Mouse (Mus musculus): ENCODE results near the gene Usp6nl. TPM values are rescaled to one million over a fixed set of nuclear protein-coding genes. Genes with fewer than 3 reads are reported as not detected.

Gene Usp6nl
- total and polyA plus RNA-seq, 2 experiments from 2014 or later = 3.4 to 8.9 TPM

- no peak overlapping the region for H3K27ac ChIP-seq (ENCODE audit: low read depth)
- no peak overlapping the region for H3K4me3 ChIP-seq (ENCODE audit: low read depth, low read length)
- H3K9me3 ChIP-seq (replicated peaks; ENCODE audit: control insufficient read depth, low read length) = no peaks in the 10 kb centered on the region
- no peak for DNase-seq (ENCODE audit: low spot score)
- 89% methylated on average over 8 of the region's 8 CpGs for WGBS
- H3K4me2 ChIP-seq (ENCODE audit: low read depth, low read length) = no peak overlapping the region
- TF ChIP-seq CTCF (IDR thresholded peaks at IDR 0.05; ENCODE audit: low read depth) (no peak), EP300 (IDR thresholded peaks at IDR 0.05; ENCODE audit: low read depth) (no peak)
- peaks cover 14% of the 10 kb centered on the region for H3K4me1 ChIP-seq (ENCODE audit: control insufficient read depth, insufficient read depth)
- no peak overlapping the region for H3K9ac ChIP-seq (replicated peaks; ENCODE audit: low read depth, low read length)
- H3K36me3 ChIP-seq (replicated peaks; ENCODE audit: control insufficient read depth, insufficient read depth, low read length) = no peaks in the 10 kb centered on the region
- ATAC-seq (ENCODE audit: insufficient read depth, low read depth) = no peak
- H3K27me3 ChIP-seq (ENCODE audit: control insufficient read depth, insufficient read depth, low read length) = no peaks in the 10 kb centered on the region
These were observed 53.6 kb downstream of the Usp6nl start for GRCm38 (mm10) chr2:6376071-6376470.

- ATAC-seq (ENCODE audit: insufficient read depth, low read depth) (no peak), DNase-seq (ENCODE audit: low spot score) (no peak)
- Histone ChIP-seq H3K9ac (replicated peaks; ENCODE audit: low read depth, low read length) (no peak overlapping the region), H3K27ac (ENCODE audit: low read depth) (no peak overlapping the region), H3K4me1 (ENCODE audit: control insufficient read depth, insufficient read depth) (peaks cover 14% of the 10 kb centered on the region), H3K27me3 (ENCODE audit: control insufficient read depth, insufficient read depth, low read length) (no peaks in the 10 kb centered on the region), H3K4me2 (ENCODE audit: low read depth, low read length) (no peak overlapping the region), H3K4me3 (ENCODE audit: low read depth, low read length) (no peak overlapping the region), H3K36me3 (replicated peaks; ENCODE audit: control insufficient read depth, insufficient read depth, low read length) (no peaks in the 10 kb centered on the region), H3K9me3 (replicated peaks; ENCODE audit: control insufficient read depth, low read length) (no peaks in the 10 kb centered on the region)
- WGBS = 73% methylated on average over 4 of the region's 4 CpGs
- TF ChIP-seq EP300 (IDR thresholded peaks at IDR 0.05; ENCODE audit: low read depth) = no peak
- no peak for TF ChIP-seq CTCF (IDR thresholded peaks at IDR 0.05; ENCODE audit: low read depth)
These were observed 54.5 kb downstream of the Usp6nl start for GRCm38 (mm10) chr2:6376941-6377340.

- H3K36me3 ChIP-seq (replicated peaks; ENCODE audit: control insufficient read depth, insufficient read depth, low read length) = no peaks in the 10 kb centered on the region
- H3K9me3 ChIP-seq (replicated peaks; ENCODE audit: control insufficient read depth, low read length) = no peaks in the 10 kb centered on the region
- H3K27ac ChIP-seq (ENCODE audit: low read depth) = no peak overlapping the region
- no peak overlapping the region for H3K9ac ChIP-seq (replicated peaks; ENCODE audit: low read depth, low read length)
- H3K4me2 ChIP-seq (ENCODE audit: low read depth, low read length) = no peak overlapping the region
- H3K4me3 ChIP-seq (ENCODE audit: low read depth, low read length) = no peak overlapping the region
- 48% methylated on average over 8 of the region's 8 CpGs for WGBS
- TF ChIP-seq EP300 (IDR thresholded peaks at IDR 0.05; ENCODE audit: low read depth) (no peak), CTCF (IDR thresholded peaks at IDR 0.05; ENCODE audit: low read depth) (no peak)
- H3K4me1 ChIP-seq (ENCODE audit: control insufficient read depth, insufficient read depth) = peaks cover 14% of the 10 kb centered on the region
- no peaks in the 10 kb centered on the region for H3K27me3 ChIP-seq (ENCODE audit: control insufficient read depth, insufficient read depth, low read length)
- DNase-seq (ENCODE audit: low spot score) (peak; percentile 18), ATAC-seq (ENCODE audit: insufficient read depth, low read depth) (peak; percentile 74)
These were observed 56.2 kb downstream of the Usp6nl start for GRCm38 (mm10) chr2:6378590-6379205.

- 0 out of 2 replicates have a peak overlapping the region, but pooled peaks have one; percentile 22 for H3K27ac ChIP-seq (ENCODE audit: low read depth)
- no peak overlapping the region for H3K4me2 ChIP-seq (ENCODE audit: low read depth, low read length)
- no peaks in the 10 kb centered on the region for H3K36me3 ChIP-seq (replicated peaks; ENCODE audit: control insufficient read depth, insufficient read depth, low read length)
- peak; percentile 20; the same call in 1 of the 2 replicates for ATAC-seq (ENCODE audit: insufficient read depth, low read depth)
- peak; percentile 40 for DNase-seq (ENCODE audit: low spot score)
- H3K9ac ChIP-seq (replicated peaks; ENCODE audit: low read depth, low read length) = no peak overlapping the region
- no peaks in the 10 kb centered on the region for H3K27me3 ChIP-seq (ENCODE audit: control insufficient read depth, insufficient read depth, low read length)
- peaks cover 14% of the 10 kb centered on the region for H3K4me1 ChIP-seq (ENCODE audit: control insufficient read depth, insufficient read depth)
- H3K9me3 ChIP-seq (replicated peaks; ENCODE audit: control insufficient read depth, low read length) = no peaks in the 10 kb centered on the region
- TF ChIP-seq EP300 (IDR thresholded peaks at IDR 0.05; ENCODE audit: low read depth) = no peak
- TF ChIP-seq CTCF (IDR thresholded peaks at IDR 0.05; ENCODE audit: low read depth) = no peak
- WGBS = 71% methylated on average over 8 of the region's 8 CpGs
- H3K4me3 ChIP-seq (ENCODE audit: low read depth, low read length) = no peak overlapping the region
These were observed 57.3 kb downstream of the Usp6nl start for GRCm38 (mm10) chr2:6379731-6380212.

- Histone ChIP-seq H3K9me3 (replicated peaks; ENCODE audit: control insufficient read depth, low read length) (no peaks in the 10 kb centered on the region), H3K36me3 (replicated peaks; ENCODE audit: control insufficient read depth, insufficient read depth, low read length) (no peaks in the 10 kb centered on the region), H3K27ac (ENCODE audit: low read depth) (0 out of 2 replicates have a peak overlapping the region, but pooled peaks have one; percentile 17), H3K9ac (replicated peaks; ENCODE audit: low read depth, low read length) (no peak overlapping the region), H3K4me3 (ENCODE audit: low read depth, low read length) (no peak overlapping the region), H3K4me2 (ENCODE audit: low read depth, low read length) (no peak overlapping the region), H3K4me1 (ENCODE audit: control insufficient read depth, insufficient read depth) (peaks cover 14% of the 10 kb centered on the region), H3K27me3 (ENCODE audit: control insufficient read depth, insufficient read depth, low read length) (no peaks in the 10 kb centered on the region)
- TF ChIP-seq EP300 (IDR thresholded peaks at IDR 0.05; ENCODE audit: low read depth) = no peak
- no peak for TF ChIP-seq CTCF (IDR thresholded peaks at IDR 0.05; ENCODE audit: low read depth)
- ATAC-seq (ENCODE audit: insufficient read depth, low read depth) (no peak), DNase-seq (ENCODE audit: low spot score) (no peak)
- WGBS = 75% methylated on average over 9 of the region's 9 CpGs
These were observed 57.9 kb downstream of the Usp6nl start for GRCm38 (mm10) chr2:6380401-6380800.

Measured in heart, postnatal 0 days (tissue).